Mouse (Mus musculus) Muller cell, postnatal 12 days (primary cell): ENCODE results near the gene Slc38a8.

Experiments used
- DNase-seq: peaks from one replicate; pipeline ENCODE4 v3.0.0-alpha.2; 2015; ENCODE audit errors: inconsistent ontology term

Gene Slc38a8

DNA sequence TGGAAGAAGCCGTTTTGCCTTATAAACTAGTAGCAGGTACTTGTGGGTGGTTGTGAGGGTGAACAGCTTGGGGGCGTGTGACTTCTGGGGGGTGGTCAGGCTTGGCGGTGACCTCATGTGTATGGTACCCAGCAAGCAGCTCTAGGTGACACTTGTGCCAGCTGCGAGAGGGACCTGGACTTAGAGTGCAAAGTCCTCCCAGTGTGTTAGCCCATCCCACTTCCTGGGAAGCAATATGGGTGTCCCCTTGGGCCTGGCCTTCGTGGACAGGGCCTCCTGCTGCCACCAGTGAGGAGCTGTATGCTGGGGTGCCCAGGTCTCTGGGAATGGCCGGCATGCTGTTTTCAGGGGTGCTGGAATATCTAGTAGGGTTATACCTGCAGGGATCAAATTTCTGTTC, 62.6 kb downstream of the Slc38a8 start:
- no peak for DNase-seq

- DNase-seq = no peak
Observed at GRCm38 (mm10) chr8:119437506-119437905, 64.0 kb downstream of the Slc38a8 start.

DNA sequence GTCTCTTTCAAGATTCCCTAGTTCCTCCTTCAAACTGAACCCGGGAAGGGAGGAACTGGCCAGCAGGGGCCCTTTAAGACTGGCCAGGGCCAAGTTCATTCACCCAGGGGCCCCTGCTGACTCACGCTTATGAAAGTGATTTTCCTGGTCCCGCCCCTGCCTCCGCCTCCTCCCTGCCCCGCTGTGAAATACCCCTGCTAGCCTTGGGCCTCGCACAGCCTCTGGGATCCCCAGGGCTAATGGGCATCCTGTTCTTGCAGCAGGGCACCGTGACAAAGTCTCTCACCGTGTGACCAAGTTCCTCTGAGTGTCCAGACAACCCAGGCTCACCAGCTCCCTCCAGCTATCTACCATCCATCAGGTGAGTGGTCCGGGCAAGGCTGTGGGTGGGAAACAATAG, 64.6 kb downstream of the Slc38a8 start:
- DNase-seq = peak; percentile 89

DNA sequence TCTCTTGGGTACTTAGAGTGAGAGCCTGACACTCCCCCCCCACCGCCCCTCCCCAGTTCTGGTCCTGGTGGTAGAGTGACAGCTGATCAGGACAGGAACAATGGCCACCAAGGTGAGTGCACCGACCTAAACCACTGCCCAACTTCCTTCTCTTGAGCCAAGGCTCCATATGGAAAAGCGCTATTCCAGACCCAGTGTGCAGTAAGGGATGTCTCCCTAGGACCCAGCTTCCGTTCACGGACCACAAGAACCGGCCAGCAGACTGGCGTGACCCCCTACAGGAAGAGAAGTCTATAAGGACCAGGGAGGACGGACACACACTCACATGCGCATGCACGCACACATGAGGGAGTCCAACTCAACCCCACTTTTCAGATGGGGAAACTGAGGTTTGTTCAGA, 65.2 kb downstream of the Slc38a8 start:
- no peak for DNase-seq

GRCm38 (mm10) chr8:119435527-119435926, 66.0 kb downstream of the Slc38a8 start:
- no peak for DNase-seq

- no peak for DNase-seq
Observed at GRCm38 (mm10) chr8:119434569-119434968, 66.9 kb downstream of the Slc38a8 start.

DNA sequence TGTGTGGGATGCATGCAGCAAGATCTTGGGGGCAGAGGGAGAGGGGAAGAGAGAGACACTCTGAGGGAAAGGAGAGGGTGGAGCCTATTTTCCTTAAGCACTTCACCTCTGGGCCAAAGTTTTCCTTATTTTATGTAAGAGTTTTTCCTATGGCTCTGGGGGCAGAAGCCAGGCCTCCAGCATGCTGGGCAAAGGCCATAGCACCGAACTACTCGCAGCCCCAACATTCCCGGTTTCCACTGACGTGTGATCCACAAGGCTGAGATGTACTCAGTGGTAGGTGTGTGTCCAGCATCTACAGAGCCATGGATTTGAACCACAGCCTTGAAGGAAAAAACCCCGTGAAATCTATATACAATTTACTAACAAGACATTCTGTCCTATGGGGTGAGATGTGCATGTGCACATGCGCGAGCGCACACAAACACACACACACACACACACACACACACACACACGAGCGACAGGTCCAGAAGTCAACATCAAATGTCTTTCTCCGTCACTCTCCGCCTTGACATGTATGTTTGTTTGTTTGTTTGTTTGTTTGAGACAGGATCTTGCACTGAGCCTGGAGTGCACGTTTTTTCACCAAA, 67.8 kb downstream of the Slc38a8 start, which contains the start of gene Osgin1:
TSS of gene Osgin1 (plus strand) at position 543 of the 593 bp plus-strand sequence.
- no peak for DNase-seq

DNA sequence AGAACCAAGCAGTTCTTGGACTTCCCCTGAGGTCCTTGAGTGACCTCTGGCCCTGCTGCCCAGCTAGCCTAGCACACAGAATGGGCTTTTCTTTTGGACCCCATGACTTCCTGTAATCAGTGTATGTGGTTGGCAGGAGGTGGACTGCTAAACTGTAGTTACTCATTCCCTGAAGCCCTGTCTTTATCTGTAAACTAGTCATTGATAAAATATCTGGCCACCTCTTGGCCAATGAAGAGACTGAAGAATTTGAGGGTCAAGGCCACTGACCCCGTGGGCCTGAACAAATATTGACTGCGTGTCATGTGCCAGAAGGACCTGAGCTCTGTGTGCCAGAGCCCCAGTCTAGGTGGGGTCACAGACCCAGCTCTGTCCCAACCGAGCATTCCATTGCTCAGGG, 69.1 kb downstream of the Slc38a8 start:
- DNase-seq = no peak

DNA sequence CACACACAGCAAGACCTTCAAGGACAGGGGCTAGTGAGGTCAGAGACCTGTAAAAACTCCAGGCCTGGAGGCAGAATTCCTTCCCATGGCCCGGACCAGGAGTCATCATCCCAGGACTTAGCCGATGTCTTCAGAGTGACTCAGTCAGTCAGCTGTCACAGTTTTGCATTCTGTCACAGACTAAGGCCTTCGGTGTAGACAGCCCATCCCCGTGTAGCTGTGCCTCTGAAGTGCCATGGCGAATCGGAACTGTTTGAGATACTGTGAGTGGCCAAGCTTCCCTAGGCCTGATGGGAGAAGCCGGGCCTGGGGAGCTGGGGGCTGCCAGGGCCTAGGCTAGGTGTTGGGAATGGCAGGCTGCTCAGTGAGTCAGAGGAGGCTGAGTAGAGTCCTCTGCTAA, 70.8 kb downstream of the Slc38a8 start:
- DNase-seq = no peak

DNA sequence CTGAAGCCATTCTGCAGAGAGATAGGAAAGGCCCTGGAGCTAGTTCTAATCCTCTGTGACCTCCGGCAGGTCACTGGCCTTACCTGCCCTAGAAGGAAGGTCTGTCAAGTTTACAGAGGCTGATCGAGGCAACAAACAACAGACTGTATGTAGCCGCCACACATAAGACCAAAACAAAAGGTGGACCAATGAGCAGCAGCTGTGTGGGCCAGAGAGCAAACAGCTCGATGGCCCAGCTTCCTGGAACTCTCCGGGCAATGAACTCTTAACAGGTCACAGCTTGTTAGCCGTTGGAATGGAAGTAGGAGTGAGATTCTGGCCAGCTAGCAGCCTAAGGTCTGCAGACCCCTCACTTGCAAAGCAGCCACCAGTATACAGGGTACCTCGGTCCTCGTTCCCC, 71.2 kb downstream of the Slc38a8 start:
- DNase-seq = no peak
